Mouse (Mus musculus) limb, embryonic 11.5 days (tissue): Measurements from ENCODE around the gene Caprin2. TPM values are rescaled to one million over a fixed set of nuclear protein-coding genes. Genes with fewer than 3 reads are reported as not detected.

ENCODE experiments used
- ATAC-seq: fragments of 200-750 bp; cut with Nextera tagmentation; 2 replicates; pipeline ENCODE4 v1.8.0; 2017; ENCODE audit warnings: low read depth; ENCODE audit not compliant: insufficient number of reproducible peaks, low FRiP score, low TSS enrichment
- DNase-seq: peaks from one replicate; pipeline ENCODE4 v3.0.0-alpha.2; 2015; ENCODE audit warnings: low spot score
- H3K27ac ChIP-seq: fragments of 300-500 bp; sonication (generic); replicated peaks from 2 replicates; pipeline ENCODE4 v1.5.1; 2014; ENCODE audit warnings: low read depth, mild to moderate bottlenecking, low read length
- H3K27me3 ChIP-seq: fragments of 300-500 bp; sonication (generic); 2 replicates; pipeline ENCODE4 v1.6.1; 2014; ENCODE audit warnings: mild to moderate bottlenecking, low read length, mixed read lengths; ENCODE audit not compliant: control insufficient read depth, insufficient read depth
- H3K36me3 ChIP-seq: fragments of 300-500 bp; sonication (generic); 2 replicates; pipeline ENCODE4 v1.6.1; 2014; ENCODE audit warnings: mild to moderate bottlenecking, low read length, moderate library complexity, mixed read lengths; ENCODE audit not compliant: control insufficient read depth, insufficient read depth
- H3K4me1 ChIP-seq: fragments of 300-500 bp; sonication (generic); 2 replicates; pipeline ENCODE4 v1.6.1; 2014; ENCODE audit warnings: low read length, mixed read lengths; ENCODE audit not compliant: control insufficient read depth, insufficient read depth
- H3K4me2 ChIP-seq: fragments of 300-500 bp; sonication (generic); 2 replicates; pipeline ENCODE4 v1.6.1; 2014; ENCODE audit warnings: low read depth, mild to moderate bottlenecking, moderate library complexity; ENCODE audit not compliant: severe bottlenecking
- H3K4me3 ChIP-seq: fragments of 300-500 bp; sonication (generic); 2 replicates; pipeline ENCODE4 v1.5.1; 2014; ENCODE audit warnings: low read depth, low read length
- H3K9ac ChIP-seq: fragments of 300-500 bp; sonication (generic); 2 replicates; pipeline ENCODE4 v1.6.1; 2014; ENCODE audit warnings: mild to moderate bottlenecking, low read length
- H3K9me3 ChIP-seq: fragments of 300-500 bp; sonication (generic); 2 replicates; pipeline ENCODE4 v1.6.1; 2016; ENCODE audit warnings: low read length; ENCODE audit not compliant: control insufficient read depth
- WGBS: fragments of 180-500 bp; shearing (Covaris S2); extraction: QIAGEN DNeasy Blood & Tissue Kit; methylation state at CpG from one replicate; pipeline ENCODE4 v1.1.7; 2014; 5-methylcytosine and 5-hydroxymethylcytosine counted together
- polyA plus RNA-seq: library from polyadenylated mRNA; unstranded; fragments of >200 nt; fragmentation: Nextera tagmentation; extraction: Ambion mirVana; gene quantifications from 2 replicates; pipeline ENCODE4 v1.2.1, GENCODE M21; 2014

Gene Caprin2
- polyA plus RNA-seq, 1 experiment from 2014 or later: 12.3 TPM

DNA sequence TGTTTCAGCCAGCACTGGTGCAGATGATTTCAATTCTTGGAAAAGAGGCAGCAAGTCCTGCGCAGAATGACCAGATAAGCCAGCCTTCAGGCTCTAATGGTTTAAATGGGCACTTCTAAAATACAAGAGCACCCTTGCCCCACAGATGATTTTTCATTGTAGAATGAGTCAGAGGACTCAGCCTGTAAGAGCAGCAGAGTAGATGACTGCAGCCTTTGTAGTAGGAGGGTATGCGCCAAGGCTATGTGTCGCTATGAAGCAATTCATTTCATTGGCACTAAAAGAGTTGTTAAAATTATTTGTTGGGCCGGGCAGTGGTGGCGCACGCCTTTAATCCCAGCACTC lies 442 bp upstream of the Caprin2 start:
- no peaks in the 10 kb centered on the region for H3K36me3 ChIP-seq
- H3K4me3 ChIP-seq: peak overlapping the region; percentile 74
- DNase-seq (no peak), ATAC-seq (no peak; the same call in 1 of the 2 replicates)
- no peaks in the 10 kb centered on the region for H3K9me3 ChIP-seq
- peak overlapping the region; percentile 70 for H3K27ac ChIP-seq
- 0 out of 2 replicates have a peak, but pooled peaks cover 2% of the 10 kb centered on the region for H3K4me1 ChIP-seq
- H3K9ac ChIP-seq: peak overlapping the region; percentile 56
- H3K27me3 ChIP-seq: no peaks in the 10 kb centered on the region
- peak overlapping the region; percentile 82 for H3K4me2 ChIP-seq
- 46% methylated on average over 6 of the region's 6 CpGs for WGBS

DNA sequence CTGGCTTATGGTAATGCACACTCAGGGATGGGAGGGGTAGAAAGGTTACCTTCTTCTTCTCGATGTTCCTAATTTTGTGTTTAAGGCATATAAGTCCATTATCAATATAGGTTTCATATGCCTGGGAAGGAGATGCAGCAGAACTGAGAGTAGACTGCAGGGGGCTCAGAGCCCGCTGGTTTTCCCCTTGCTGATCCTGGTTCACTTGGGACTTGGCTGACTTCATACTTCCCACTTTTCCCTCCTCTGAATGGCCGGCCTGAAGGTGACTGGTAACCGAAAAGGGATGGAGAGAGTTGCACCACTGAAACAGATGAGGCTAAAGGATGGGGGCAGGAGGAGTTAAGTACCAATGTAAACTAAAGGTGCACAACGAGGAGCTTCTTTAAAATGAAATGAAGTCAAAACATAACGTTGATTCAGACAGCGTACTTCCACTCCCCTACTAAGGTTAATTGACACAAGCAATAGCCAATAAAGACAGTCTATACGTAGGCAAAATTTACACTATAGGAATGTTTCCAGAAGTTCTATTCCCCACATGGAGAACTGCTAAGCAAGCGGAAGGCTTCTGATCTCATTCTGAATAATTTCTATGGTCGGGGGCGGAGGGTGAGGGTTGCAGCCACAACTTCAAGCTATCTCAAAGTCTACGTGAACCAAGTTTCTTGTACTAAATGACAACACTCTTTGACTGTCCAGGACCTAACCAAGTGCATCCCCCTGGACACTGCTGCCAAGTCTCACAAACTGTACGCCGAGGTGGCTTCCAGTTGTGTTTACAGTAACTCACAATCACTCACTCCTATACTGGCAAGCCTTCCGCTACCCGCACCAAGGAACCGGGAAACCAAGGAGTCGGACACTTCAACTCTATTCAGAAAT lies 907 bp downstream of the Caprin2 start:
- H3K4me1 ChIP-seq: 0 out of 2 replicates have a peak, but pooled peaks cover 2% of the 10 kb centered on the region
- DNase-seq: no peak

DNA sequence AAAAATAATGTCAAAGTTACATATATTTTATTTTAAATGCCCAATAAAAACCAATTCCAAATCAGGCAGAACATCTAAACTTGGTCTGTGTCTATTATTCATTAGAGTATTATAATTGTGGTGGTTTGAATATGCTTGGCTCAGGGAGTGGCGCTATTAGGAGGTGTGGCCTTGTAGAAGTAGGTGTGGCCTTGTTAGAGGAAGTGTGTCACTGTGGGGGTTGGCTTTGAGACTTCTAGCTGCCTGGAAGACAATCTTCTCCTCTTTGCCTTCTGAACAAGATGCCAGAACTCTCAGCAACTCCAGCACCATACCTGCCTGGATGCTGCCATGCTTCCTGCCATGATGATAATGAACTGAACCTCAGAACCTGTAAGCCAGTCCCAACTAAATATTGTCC lies 22.1 kb downstream of the Caprin2 start:
- no peaks in the 10 kb centered on the region for H3K27me3 ChIP-seq
- no peaks in the 10 kb centered on the region for H3K36me3 ChIP-seq
- H3K4me2 ChIP-seq: no peak overlapping the region
- DNase-seq (no peak), ATAC-seq (no peak)
- no peak overlapping the region for H3K27ac ChIP-seq
- H3K9me3 ChIP-seq: no peaks in the 10 kb centered on the region
- 100% methylated on average over 1 of the region's 1 CpGs for WGBS
- no peaks in the 10 kb centered on the region for H3K4me1 ChIP-seq
- H3K9ac ChIP-seq: no peak overlapping the region
- no peak overlapping the region for H3K4me3 ChIP-seq

More for the DNA sequence above, 907 bp downstream of the Caprin2 start:
- H3K4me2 ChIP-seq: peak overlapping the region; percentile 82
- peak overlapping the region; percentile 74 for H3K4me3 ChIP-seq
- H3K9me3 ChIP-seq: no peaks in the 10 kb centered on the region
- no peaks in the 10 kb centered on the region for H3K36me3 ChIP-seq
- peak; percentile 1; the same call in 1 of the 2 replicates for ATAC-seq
- WGBS: 19% methylated on average over 18 of the region's 18 CpGs
- H3K27ac ChIP-seq: peak overlapping the region; percentile 47
- H3K9ac ChIP-seq: peak overlapping the region; percentile 78
- H3K27me3 ChIP-seq: no peaks in the 10 kb centered on the region

DNA sequence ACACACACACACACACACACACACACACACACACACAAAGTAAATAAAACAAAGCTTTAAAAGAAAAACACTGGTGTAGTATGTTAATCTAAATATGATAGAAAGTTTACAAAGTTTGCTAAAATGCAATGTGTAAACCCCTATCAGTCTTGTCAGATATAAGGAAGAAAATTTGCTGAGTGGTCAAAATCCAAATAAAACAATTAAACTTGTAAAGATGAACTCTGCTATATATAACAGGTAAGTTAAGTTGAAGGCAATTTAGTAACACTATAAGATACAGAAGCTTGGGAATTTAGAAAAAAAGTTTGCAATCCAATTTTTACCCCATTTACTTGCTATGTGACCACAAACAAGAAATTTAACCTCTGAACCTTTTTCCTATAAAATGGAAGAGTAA lies 50.4 kb downstream of the Caprin2 start:
- Histone ChIP-seq H3K4me1 (no peaks in the 10 kb centered on the region), H3K4me3 (no peak overlapping the region), H3K4me2 (no peak overlapping the region), H3K27me3 (no peaks in the 10 kb centered on the region), H3K27ac (no peak overlapping the region), H3K9me3 (no peaks in the 10 kb centered on the region), H3K36me3 (no peaks in the 10 kb centered on the region; the same call in 1 of the 2 replicates), H3K9ac (no peak overlapping the region)
- ATAC-seq: no peak
- no peak for DNase-seq

DNA sequence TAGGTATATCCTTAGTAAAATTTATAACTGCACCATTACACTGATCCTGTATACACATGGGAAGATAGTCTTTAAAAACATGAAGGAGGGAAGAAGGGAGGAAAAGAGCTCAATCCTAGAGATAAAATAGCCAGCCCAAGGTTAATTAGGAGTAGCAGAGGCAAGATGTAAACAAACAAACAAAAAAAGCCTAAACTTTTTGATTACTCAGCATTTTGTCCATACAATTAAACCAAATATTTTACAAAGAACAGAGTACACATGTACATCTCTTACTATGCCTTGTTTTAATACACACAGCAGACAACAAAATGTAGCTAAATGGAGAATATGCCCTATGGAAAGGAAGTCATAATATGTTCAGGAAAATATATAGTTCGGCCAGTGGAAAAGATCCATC lies 54.3 kb downstream of the Caprin2 start:
- no peak overlapping the region for H3K4me2 ChIP-seq
- ATAC-seq (no peak), DNase-seq (no peak)
- no peaks in the 10 kb centered on the region; the same call in 1 of the 2 replicates for H3K36me3 ChIP-seq
- H3K9ac ChIP-seq: no peak overlapping the region
- H3K9me3 ChIP-seq: no peaks in the 10 kb centered on the region
- H3K4me1 ChIP-seq: no peaks in the 10 kb centered on the region
- H3K4me3 ChIP-seq: no peak overlapping the region
- H3K27ac ChIP-seq: no peak overlapping the region
- 92% methylated on average over 1 of the region's 1 CpGs for WGBS
- H3K27me3 ChIP-seq: no peaks in the 10 kb centered on the region

DNA sequence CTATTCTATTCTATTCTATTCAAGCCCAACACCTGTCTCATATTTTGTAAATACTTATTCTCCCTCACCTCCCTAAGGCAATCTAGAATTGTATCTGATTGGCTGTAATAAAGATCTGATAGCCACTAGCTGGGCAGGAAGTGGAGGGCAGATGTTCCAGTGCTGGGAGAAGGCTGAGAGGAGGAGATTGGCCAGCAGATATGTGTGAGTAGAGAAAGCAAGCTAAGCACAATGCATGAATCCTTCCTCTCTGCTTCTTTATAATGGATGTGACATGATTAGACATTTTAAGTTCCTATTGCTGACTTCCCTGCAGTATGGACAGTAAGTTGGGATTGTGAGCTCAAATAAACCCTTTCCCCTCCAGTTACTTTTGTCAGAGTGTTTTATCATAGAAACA lies 57.6 kb downstream of the Caprin2 start:
- DNase-seq: no peak
- no peak overlapping the region for H3K9ac ChIP-seq
- H3K36me3 ChIP-seq: no peaks in the 10 kb centered on the region; the same call in 1 of the 2 replicates
- H3K4me3 ChIP-seq: no peak overlapping the region
- H3K27me3 ChIP-seq: no peaks in the 10 kb centered on the region
- H3K4me1 ChIP-seq: no peaks in the 10 kb centered on the region
- no peak for ATAC-seq
- H3K27ac ChIP-seq: no peak overlapping the region
- H3K9me3 ChIP-seq: no peaks in the 10 kb centered on the region
- H3K4me2 ChIP-seq: no peak overlapping the region

DNA sequence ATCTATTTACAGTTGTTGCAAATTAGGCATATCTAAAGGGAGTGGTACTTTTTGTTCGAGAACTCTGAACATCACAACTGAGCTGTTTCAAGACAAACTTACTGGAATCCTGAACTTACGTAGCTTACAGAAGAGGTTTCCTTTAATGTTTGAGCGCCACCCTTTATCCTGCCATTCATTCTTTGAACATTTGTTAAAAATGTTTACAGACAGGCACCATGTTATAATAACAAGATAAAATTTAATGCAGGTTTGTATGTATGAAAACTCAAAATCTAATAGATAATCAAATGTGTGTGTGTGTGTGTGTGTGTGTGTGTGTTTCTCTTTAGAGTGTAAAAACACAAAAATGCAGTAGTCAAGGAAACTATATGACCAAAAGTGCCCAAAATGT lies 64.3 kb downstream of the Caprin2 start:
- Histone ChIP-seq H3K4me2 (peak overlapping the region; percentile 30; the same call in 1 of the 2 replicates), H3K9ac (peak overlapping the region; percentile 70; the same call in 1 of the 2 replicates), H3K4me1 (0 out of 2 replicates have a peak, but pooled peaks cover 2% of the 10 kb centered on the region), H3K9me3 (no peaks in the 10 kb centered on the region), H3K4me3 (peak overlapping the region; percentile 89), H3K27me3 (no peaks in the 10 kb centered on the region), H3K27ac (no peak overlapping the region), H3K36me3 (no peaks in the 10 kb centered on the region)
- no peak for DNase-seq
- whole genome bisulfite sequencing: 29% methylated on average over 3 of the region's 3 CpGs
- ATAC-seq: no peak

DNA sequence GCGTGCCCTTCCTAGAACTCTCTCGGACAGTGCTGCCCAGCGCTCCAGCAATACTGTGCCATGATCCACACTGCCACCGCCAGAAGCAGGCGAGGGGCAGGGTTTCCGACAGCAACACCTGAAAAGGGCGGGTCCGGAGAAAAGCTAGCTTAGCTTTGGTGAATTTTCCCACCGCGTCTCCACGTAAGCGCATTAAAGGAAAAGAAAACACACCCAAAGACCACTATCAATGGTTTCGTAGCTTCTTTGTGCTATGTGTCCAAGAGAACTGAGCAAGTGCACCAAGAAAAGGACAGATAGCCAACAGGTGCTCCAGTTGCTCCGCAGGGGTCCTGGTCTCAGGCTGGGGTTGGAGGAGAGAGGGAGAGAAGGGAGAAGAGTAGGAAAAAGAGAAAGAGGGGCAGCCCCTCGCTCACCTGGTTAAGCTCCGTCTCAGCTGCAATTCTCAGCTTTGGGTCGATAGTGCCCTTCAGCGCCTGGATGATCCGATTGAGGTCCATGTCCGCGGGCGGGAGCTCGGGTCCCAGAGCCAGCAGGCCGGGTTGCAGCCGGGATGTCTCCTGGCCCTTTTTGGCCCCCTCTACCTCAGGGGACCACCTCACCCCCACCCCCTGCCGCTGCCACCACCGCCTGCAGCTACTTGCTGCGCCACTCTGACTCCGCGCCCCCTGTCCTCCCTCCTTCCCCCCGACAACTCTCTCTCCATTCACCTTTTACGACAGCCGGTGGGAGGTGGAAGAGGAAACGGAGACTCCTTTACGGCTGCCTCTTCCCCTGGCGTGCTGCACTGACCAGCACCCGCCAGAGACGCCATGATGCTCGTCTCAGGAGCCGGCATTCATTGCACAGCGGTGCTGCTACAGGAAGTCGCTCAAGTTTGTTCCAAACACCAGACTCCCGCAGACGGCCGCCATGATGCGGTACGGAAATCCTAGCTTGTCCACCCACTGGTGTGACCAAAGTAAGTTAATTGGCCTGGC lies 65.0 kb downstream of the Caprin2 start, which contains the start of gene Ipo8:
Gene Ipo8 (minus strand): TSS at position 720 of the 980 bp plus-strand sequence.
- H3K4me2 ChIP-seq: peak within 1 kb of the TSS; percentile 88
- H3K36me3 ChIP-seq: no peaks in the 10 kb centered on the region
- H3K9me3 ChIP-seq: no peaks in the 10 kb centered on the region
- ATAC-seq: peak; percentile 96
- peak; percentile 93 for DNase-seq
- 0 out of 2 replicates have a peak, but pooled peaks cover 2% of the 10 kb centered on the region for H3K4me1 ChIP-seq
- under 1% methylated on average over 47 of the region's 47 CpGs for WGBS
- peak within 1 kb of the TSS; percentile 70 for H3K9ac ChIP-seq
- H3K27ac ChIP-seq: peak within 1 kb of the TSS; percentile 42; the same call in 1 of the 2 replicates
- peak within 1 kb of the TSS; percentile 89 for H3K4me3 ChIP-seq
- H3K27me3 ChIP-seq: no peaks in the 10 kb centered on the region
